Mouse (Mus musculus): Measurements from ENCODE around the gene Mcf2.

- TF ChIP-seq CTCF (IDR thresholded peaks at IDR 0.05; ENCODE audit: insufficient read depth, low read length) (no peak), POLR2A (IDR thresholded peaks at IDR 0.05; ENCODE audit: borderline replicate concordance, extremely low read depth, low read depth, low read length) (no peak)
Observed at GRCm38 (mm10) chrX:60169511-60169910, 9.4 kb downstream of the Mcf2 start.

All from lung, adult 2 months (tissue).